Mouse (Mus musculus): ENCODE results near the gene Cntn1.

DNA sequence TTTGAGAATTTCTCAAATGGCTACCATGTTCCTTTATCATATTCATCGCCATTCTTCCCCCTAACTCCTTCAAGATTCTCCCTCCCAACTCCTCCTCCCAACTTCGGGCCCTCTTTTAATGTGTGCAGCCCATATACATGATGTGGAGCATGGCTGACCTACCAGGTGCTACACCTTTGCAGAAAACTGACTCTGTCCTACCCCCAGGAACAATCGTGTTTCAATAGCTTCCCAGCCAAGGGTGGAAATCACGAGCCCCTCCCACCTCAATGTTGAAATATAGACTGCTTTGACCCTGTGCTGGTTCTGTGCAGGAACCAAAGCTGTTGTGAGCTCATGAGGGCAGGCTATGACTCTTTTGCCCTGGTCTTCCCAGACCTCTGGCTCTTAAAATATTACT is 236.7 kb downstream of the Cntn1 start:
- TF ChIP-seq CTCF (IDR thresholded peaks at IDR 0.05; ENCODE audit: borderline replicate concordance, insufficient read depth, low read length) (no peak), POLR2A (IDR thresholded peaks at IDR 0.05; ENCODE audit: low read depth, low read length) (no peak)

Measured in embryonic fibroblast, embryonic 13.5 days (primary cell).